Mouse (Mus musculus) kidney, adult 2 months (tissue): ENCODE measurements around the gene Kcnk13.

Experiments
- CTCF ChIP-seq: fragments of 200-500 bp; conservative IDR thresholded peaks from 2 replicates; pipeline ENCODE4 v1.5.1; 2011; ENCODE audit warnings: low read depth, mild to moderate bottlenecking, control low read depth, low read length, moderate library complexity, mixed read lengths; ENCODE audit not compliant: insufficient read depth, insufficient read length
- POLR2A ChIP-seq: fragments of 200-500 bp; IDR thresholded peaks from one replicate; pipeline ENCODE4 v1.6.1; 2011; ENCODE audit warnings: low read depth, low read length, control low read depth

DNA sequence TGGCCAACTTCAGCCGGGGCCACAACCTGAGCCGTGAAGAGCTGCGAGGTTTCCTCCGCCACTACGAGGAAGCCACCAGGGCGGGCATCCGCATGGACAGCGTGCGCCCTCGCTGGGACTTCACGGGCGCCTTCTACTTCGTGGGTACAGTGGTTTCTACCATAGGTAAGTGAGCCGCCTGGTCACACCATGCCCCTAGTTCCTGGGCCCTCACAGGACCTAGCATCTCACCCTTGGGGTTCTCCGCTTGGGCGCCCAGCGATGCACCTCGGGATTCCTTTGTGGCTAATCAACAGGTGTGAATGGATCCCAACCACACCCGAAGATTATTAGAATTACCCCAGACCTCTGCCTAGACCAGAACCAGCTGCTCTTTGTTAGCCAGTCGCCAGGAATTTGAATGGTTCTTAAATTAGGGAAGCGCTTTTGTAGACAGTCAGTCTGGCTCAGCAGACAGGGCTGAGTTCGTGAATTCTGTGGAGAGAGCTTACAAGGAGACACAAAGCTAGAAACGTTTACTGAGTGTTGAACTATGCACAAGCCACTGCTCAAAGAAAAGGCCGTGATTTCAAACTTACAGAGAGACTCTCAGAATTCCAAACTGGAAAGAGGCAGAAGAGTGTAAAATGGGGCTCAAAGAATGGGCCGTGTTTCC is 1.9 kb downstream of the Kcnk13 start:
- no peak for TF ChIP-seq CTCF
- no peak for TF ChIP-seq POLR2A
